Mouse (Mus musculus) bone marrow macrophage, adult 2 months (primary cell): ENCODE measurements around the gene Pi16.

Experiments used
- CTCF ChIP-seq: IDR thresholded peaks from 2 replicates; pipeline ENCODE4 v1.5.1; 2012; ENCODE audit warnings: low read depth, mild to moderate bottlenecking, low read length, moderate library complexity
- POLR2A ChIP-seq: IDR thresholded peaks from 2 replicates; pipeline ENCODE4 v1.6.1; 2012; ENCODE audit warnings: mild to moderate bottlenecking, low read depth, low read length, borderline replicate concordance

DNA sequence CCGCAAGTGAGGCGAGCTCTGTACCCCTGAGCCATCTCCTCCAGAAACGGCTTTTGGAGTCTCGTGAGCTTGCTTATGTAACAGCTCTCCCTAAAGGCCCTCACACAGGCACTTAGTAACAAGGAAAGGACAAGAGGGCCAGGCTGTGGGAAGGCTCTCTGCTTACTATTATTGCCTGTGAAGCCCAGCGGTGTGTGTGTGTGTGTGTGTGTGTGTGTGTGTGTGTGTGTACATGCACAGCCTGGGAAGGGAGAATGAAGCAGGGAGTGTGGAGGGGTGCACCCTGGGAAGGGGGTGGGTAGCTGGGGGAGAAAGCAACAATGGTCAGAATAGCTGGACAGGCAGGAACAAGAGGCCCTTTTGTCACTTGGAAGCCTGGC is 38.0 kb downstream of the Pi16 start:
- no peak for TF ChIP-seq CTCF
- no peak for TF ChIP-seq POLR2A
